Mouse (Mus musculus) NIH3T3 (cell line): Measurements from ENCODE around the gene Cdh6.

Source experiments
- DNase-seq: peaks from one replicate; pipeline ENCODE4 v3.0.0-alpha.2; 2012; ENCODE audit warnings: low read depth

Cdh6 gene

DNA sequence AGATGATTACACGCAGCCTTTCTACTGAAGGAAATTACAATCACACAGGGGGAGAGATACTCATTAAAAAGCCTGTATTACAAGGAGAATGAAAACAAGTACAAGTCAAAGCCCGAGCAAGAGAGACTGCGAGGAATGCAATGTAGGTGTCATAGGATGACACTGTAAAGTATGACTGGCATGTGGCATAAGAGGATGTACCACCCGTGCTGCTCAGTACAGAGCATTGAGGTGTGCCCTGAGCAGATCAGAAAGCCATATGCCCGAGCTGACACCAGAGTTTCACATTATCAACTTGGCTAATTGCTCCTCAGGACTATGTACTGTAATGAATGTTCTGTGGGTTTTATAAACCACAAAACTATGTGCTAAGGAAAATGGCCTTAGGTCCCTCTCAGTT is 115.7 kb downstream of the Cdh6 start:
- DNase-seq, result no peak

DNA sequence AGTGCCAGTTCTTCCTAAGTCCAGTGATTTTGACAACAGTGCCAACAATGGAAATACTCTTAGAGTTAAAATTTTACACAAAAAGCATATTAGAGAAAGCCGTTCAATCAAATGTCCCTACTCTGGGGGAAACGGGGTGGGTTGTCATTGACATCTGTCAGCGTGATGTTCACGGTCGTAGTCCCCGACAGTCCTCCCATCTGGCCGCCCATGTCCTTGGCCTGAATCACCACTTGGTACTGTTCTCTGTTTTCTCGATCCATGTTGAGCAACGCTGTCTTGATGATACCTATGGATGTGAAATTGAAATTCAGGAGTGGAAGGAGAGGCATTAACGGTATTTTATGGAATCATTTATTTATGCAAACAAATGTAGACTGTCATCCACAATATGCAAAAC is 116.2 kb downstream of the Cdh6 start:
- no peak for DNase-seq

DNA sequence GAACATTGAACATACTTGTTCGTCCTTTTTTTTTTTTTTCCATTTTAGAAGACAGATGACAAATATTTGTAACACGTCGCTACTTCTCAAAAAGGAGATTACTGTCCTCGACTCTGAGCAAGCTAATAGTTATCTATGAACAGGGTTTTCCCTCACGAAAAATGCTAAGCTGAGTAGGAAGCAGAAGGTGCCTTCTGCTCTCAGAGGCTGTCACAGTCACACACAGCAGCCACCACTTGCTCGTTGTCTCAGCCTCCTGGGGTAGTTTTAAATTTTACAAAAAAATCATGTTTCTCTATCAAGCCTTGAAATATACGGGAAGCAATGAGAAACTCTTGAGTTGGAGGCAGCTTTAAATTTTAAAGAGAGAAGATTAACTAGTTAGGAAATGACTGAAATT is 125.6 kb downstream of the Cdh6 start:
- DNase-seq, result no peak

DNA sequence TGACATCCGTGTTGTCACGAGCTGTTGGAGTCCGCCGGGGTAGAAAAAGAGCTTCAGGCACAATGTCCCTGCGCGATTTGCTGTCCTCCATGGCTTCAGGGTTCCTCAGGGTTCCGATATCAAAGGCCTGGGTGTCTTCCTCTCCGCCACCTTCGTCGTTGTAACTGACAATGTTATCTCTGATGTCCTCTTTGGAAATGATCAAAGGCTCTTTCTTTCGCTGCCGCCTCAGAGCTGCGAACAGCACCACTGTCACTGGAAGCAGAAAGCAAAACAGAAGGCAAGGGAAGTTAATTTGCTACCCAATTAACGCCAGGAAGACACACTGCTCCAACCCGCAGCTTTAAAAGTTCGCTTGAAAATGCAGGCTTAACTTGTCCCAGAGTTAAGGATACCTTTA is 139.0 kb downstream of the Cdh6 start:
- DNase-seq, result no peak

DNA sequence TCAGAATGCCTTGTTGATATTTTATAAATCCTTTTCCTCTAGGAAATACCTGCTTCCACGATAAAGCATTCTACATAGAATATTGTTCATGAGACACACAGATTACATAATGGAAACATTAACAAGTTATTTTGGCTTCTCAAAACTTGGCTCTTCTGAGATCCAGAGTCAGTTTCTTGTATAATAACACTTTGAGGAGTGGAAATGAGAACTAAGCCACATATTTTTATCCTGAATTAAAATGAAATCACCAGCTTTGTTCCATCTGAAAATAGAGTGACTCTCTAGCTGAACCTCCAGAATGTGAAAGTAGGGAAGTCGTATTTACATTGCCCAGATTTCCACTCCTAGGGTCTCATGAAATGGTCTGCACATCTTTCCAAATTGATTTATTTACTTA is 142.8 kb downstream of the Cdh6 start:
- no peak for DNase-seq

DNA sequence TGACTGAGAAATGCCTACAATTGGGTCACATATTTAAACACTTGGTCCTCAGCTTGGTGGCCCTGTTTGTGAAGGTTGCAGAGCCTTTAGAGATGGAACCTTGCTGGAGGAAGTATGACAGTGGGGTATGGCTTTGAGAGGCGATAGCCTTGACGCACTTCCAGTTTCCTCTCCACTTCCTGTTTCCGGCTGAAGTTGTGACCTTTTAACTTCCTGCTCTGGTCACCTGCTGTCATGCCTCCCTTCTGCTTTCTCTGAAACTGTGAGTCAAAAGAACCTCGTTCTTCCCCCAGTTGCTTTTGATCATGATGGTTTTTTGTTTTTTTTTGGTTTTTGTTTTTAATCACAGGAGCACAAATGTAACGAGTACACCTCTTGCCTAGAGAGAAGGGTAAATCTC is 146.0 kb downstream of the Cdh6 start:
- no peak for DNase-seq

DNA sequence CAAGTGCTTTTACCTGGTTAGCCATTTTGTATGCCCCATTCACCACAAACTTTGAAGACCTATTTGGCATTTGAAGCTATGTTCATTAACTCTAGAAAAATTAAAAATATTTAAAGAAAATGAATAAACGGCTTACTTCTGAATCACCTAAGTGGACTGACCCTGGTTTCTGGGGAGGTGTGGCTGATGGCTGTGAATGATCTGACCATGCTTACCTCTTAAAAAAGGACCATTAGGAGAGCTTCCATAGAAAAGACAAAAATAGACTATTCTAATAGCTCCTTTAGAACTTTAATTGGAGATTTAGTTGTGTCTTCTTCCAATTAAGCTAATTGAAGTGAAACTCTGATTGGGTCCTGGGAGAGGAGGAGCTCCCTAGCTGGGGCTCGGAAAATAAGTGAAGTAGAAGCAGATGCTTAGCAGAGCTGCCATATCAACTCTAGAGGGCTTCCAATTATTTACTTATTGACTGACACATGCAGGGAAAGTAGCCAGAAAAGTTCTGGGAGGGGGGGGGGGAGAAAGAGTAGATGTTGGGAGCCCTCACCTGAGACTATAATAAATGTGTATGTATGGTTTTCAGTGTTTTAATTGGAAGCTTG is 156.6 kb downstream of the Cdh6 start:
- DNase-seq, result no peak

DNA sequence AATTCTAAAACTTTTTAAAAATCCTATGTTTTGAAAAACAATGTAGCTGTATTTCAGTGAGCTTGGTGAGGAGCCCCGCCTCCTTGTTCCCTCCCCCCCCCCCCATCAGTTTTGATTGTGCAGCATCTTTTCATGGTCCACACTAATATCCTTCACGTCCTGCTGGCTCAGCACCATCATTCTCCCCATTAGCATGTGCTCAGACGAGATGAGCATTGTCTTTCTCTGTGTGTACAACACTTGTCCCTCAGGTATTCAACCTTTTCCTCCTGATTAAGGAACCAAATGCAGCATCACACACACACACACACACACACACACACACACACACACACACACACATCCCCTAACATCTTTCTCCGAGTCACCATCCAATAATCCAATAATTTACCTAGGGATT is 164.7 kb downstream of the Cdh6 start:
- DNase-seq, result no peak

DNA sequence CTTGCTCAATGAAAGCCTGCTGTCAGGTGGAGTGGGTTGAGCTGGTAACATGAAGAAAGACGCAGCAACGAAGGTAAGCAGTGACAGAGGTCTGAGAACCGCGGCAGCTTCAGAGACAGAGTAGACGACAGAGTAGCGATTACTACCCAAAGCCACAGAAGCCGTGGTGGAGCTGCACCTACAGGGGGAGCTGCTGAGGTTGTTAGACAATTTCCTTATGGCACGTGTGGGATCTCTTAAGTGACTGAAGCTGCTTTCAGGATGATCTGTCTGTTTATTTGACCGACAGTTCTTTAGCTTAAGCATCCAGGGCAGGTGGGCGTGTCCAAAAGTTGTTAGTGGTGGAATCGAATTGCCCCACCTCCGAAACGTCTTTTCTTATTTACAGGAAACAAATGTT is 167.5 kb downstream of the Cdh6 start:
- no peak for DNase-seq

DNA sequence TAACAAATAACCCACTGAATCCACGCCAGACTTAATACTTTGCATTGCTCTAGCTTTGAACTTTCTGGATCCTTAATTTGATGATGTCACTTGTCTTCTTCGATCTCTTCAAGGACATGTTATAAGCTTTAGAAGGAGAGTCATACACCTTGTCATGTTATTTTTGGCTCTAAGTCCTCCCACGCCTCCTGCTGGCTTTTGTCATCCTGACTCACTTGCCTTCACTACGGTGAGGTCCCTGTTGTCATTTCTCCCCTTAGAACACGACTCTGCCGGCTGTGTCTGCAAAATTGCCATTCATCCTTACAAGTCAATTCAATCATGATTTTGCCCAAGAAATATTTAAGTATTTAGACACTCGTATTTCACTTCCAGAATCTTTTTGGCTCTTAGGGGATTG is 171.9 kb downstream of the Cdh6 start:
- no peak for DNase-seq

DNA sequence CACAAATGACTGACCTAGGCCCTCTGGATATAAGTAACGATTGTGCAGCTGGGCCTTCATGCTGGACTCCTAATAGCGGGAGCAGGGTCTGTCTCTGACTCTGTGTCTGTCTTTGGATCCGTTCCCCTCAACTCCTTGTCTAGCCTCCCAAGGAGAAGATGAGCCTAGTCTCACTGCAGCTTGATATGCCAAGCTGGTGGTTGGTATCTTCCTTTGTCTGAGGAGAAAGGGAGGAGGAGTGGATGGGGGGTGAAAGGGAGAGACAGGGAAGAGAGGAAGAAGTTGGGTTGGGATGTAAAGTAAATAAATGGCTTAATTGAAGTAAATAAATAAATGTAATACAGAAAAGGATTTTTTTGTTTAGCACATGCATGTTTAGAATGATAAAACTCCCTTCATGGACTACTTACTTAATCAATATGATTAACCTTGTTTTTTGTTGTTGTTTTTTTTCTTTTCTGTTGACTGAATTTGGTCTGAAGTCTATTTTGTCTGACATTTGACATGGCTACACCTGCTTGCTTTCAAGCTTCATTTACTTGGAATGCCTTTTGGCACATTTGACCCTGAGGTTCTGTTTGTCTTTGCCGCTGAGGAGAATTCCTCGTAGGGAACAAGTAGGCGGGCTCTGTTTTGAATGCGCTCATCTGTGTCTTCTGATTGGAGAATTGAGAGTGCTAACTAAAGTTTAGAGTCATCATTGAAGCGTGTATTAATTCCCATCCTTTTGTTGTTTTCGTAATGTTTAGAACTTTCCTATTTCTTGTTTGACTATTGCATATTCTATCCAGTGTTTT is 178.7 kb downstream of the Cdh6 start:
- DNase-seq, result no peak
